Mouse (Mus musculus): Measurements from ENCODE around the gene Hepacam.

The Hepacam gene

DNA sequence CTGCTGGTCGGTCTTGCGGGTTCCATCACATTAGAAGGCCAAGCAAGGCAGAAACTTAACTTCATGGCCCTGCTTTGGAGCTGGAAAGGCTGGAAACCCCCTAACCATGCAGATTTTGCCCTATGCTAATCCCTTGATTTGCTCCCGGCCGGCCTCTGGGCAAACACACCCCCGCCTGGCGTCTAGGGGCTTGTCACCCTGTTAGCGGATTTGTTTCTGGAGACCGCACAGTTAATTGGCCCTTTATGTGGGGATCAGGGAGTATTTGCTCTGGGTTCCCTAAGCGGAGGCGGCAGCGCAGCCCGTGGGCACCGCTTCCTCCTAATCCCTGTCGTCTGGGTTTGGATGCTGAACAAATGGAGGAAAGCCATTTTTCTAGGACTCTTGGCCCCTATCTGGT lies 67.8 kb downstream of the Hepacam start:
- no peak for DNase-seq

GRCm38 (mm10) chr9:37435616-37436015 lies 68.5 kb downstream of the Hepacam start:
- DNase-seq: no peak

All from kidney, postnatal 10 days (tissue).